Mouse (Mus musculus): ENCODE data around the gene Ush2a.

- TF ChIP-seq CTCF (IDR thresholded peaks at IDR 0.05 in 2 of 3, conservative IDR thresholded peaks at IDR 0.05 in 1 of 3; ENCODE audit: control insufficient read depth in 1 of 3, insufficient read depth in 1 of 3, low read depth in 2 of 3, low read length in 3 of 3, poor library complexity in 1 of 3, severe bottlenecking in 1 of 3) (no peak), E2F4 (IDR thresholded peaks at IDR 0.05; ENCODE audit: borderline replicate concordance, low read depth, low read length) (no peak), NRF1 (IDR thresholded peaks at IDR 0.05; ENCODE audit: insufficient read depth, low read depth, low read length, poor library complexity, severe bottlenecking) (no peak), GATA1 (IDR thresholded peaks at IDR 0.05; ENCODE audit: low read depth, low read length) (no peak), SIN3A (IDR thresholded peaks at IDR 0.05; ENCODE audit: low read length) (no peak), TAL1 (IDR thresholded peaks at IDR 0.05; ENCODE audit: low read length) (no peak), JUND (IDR thresholded peaks at IDR 0.05; ENCODE audit: low read depth, low read length) (no peak), POLR2AphosphoS5 (IDR thresholded peaks at IDR 0.05; ENCODE audit: borderline replicate concordance, low read depth, low read length) (no peak), POLR2AphosphoS2 (IDR thresholded peaks at IDR 0.05; ENCODE audit: low read length) (no peak)
These were observed 377.8 kb downstream of the Ush2a start for GRCm38 (mm10) chr1:188639666-188640065.

Data from MEL (cell line).